Mouse (Mus musculus): ENCODE results near the gene Herc6. TPM values are rescaled to one million over a fixed set of nuclear protein-coding genes. Genes with fewer than 3 reads are reported as not detected.

Gene Herc6
- polyA plus RNA-seq (2015; fragmentation: Nextera tagmentation; extraction: Ambion mirVana): 3.0 and 3.2 TPM in 2 replicates

- no peak for TF ChIP-seq CTCF (IDR thresholded peaks at IDR 0.05; ENCODE audit: low read depth)
- peak within 1 kb of the TSS; percentile 64 for H3K9ac ChIP-seq (ENCODE audit: low read depth, low read length)
- peak within 1 kb of the TSS; percentile 87 for H3K27ac ChIP-seq
- peak within 1 kb of the TSS; percentile 76 for H3K4me3 ChIP-seq (replicated peaks; ENCODE audit: low read depth, low read length)
- DNase-seq (ENCODE audit: low spot score): peak; percentile 84
- peak within 1 kb of the TSS; percentile 92 for H3K4me2 ChIP-seq (ENCODE audit: low read length)
- H3K4me1 ChIP-seq (replicated peaks; ENCODE audit: insufficient read depth, low read length): no peaks in the 10 kb centered on the region
- H3K27me3 ChIP-seq (ENCODE audit: insufficient read depth, low read length): no peaks in the 10 kb centered on the region
- WGBS: 1% methylated on average over 16 of the region's 16 CpGs
- ATAC-seq (replicated peaks; ENCODE audit: low FRiP score, low read depth): peak; percentile 93
- no peaks in the 10 kb centered on the region for H3K9me3 ChIP-seq (replicated peaks; ENCODE audit: low read length)
- no peaks in the 10 kb centered on the region for H3K36me3 ChIP-seq (ENCODE audit: insufficient read depth, low read length)
These were observed at the start of gene Herc6 for GRCm38 (mm10) chr6:57580881-57581548. TSS of gene Herc6 (plus strand) at chr6:57581000.

DNA sequence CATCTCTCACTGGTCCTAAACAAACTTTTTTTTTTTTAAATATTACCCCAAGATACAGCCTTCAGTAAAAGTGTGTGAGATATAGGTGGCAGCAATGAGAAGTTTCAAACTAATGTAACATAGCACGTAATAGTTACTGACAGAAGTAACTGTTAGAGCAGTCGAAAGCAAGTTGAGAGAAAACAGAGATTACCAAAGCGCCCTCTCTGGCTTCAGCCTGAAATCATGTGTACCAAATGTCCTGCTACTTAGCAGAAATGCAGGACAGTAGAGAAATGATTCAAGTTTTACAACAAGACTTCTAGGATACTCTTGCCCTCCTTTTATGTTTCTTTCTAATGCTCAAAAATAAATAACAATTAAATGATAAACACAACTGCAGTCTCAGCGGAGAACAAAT is 49.8 kb upstream of the Herc6 start:
- no peaks in the 10 kb centered on the region for H3K4me1 ChIP-seq (replicated peaks; ENCODE audit: insufficient read depth, low read length)
- H3K9ac ChIP-seq (ENCODE audit: low read depth, low read length): no peak overlapping the region
- no peaks in the 10 kb centered on the region for H3K36me3 ChIP-seq (ENCODE audit: insufficient read depth, low read length)
- H3K27ac ChIP-seq: no peak overlapping the region
- H3K9me3 ChIP-seq (replicated peaks; ENCODE audit: low read length): no peaks in the 10 kb centered on the region
- H3K27me3 ChIP-seq (ENCODE audit: insufficient read depth, low read length): no peaks in the 10 kb centered on the region
- ATAC-seq (replicated peaks; ENCODE audit: low FRiP score, low read depth): no peak
- TF ChIP-seq CTCF (IDR thresholded peaks at IDR 0.05; ENCODE audit: low read depth): no peak
- WGBS: 66% methylated on average over 4 of the region's 4 CpGs
- no peak overlapping the region for H3K4me3 ChIP-seq (replicated peaks; ENCODE audit: low read depth, low read length)
- no peak for DNase-seq (ENCODE audit: low spot score)
- no peak overlapping the region for H3K4me2 ChIP-seq (ENCODE audit: low read length)

DNA sequence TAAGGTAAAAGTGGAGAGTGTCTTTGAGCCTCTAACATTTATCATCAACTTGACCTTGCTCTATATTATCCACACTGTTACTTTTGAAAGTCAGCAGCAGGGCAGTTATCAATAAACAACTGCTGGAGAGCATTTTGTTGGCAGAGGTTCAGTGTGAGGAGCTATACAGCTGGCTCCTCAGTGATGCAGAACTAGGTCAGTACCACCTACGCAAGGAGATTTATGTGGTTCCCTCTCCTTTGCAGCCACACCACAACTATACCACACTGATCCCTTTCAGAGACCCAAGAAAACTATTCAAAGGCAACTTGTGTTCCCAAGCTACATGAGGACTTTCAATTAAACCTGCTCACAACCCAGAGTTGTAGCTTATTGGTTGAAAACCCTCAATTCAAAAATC is 49.4 kb upstream of the Herc6 start:
- H3K9ac ChIP-seq (ENCODE audit: low read depth, low read length): no peak overlapping the region
- DNase-seq (ENCODE audit: low spot score) (peak; percentile 45), ATAC-seq (replicated peaks; ENCODE audit: low FRiP score, low read depth) (no peak)
- 51% methylated on average over 1 of the region's 1 CpGs for whole genome bisulfite sequencing
- H3K27me3 ChIP-seq (ENCODE audit: insufficient read depth, low read length): no peaks in the 10 kb centered on the region
- no peak overlapping the region for H3K4me3 ChIP-seq (replicated peaks; ENCODE audit: low read depth, low read length)
- no peaks in the 10 kb centered on the region for H3K9me3 ChIP-seq (replicated peaks; ENCODE audit: low read length)
- no peaks in the 10 kb centered on the region for H3K4me1 ChIP-seq (replicated peaks; ENCODE audit: insufficient read depth, low read length)
- H3K4me2 ChIP-seq (ENCODE audit: low read length): no peak overlapping the region
- TF ChIP-seq CTCF (IDR thresholded peaks at IDR 0.05; ENCODE audit: low read depth): no peak
- H3K36me3 ChIP-seq (ENCODE audit: insufficient read depth, low read length): no peaks in the 10 kb centered on the region
- no peak overlapping the region for H3K27ac ChIP-seq

- no peak for TF ChIP-seq CTCF (IDR thresholded peaks at IDR 0.05; ENCODE audit: low read depth)
- Histone ChIP-seq H3K27ac (no peak overlapping the region), H3K27me3 (ENCODE audit: insufficient read depth, low read length) (no peaks in the 10 kb centered on the region)
These were observed 48.8 kb upstream of the Herc6 start for GRCm38 (mm10) chr6:57532022-57532421.

GRCm38 (mm10) chr6:57533410-57533809 is 47.4 kb upstream of the Herc6 start:
- ATAC-seq (replicated peaks; ENCODE audit: low FRiP score, low read depth) (no peak), DNase-seq (ENCODE audit: low spot score) (no peak)
- no peak overlapping the region for H3K27ac ChIP-seq
- 35% methylated on average over 2 of the region's 2 CpGs for WGBS
- no peaks in the 10 kb centered on the region for H3K9me3 ChIP-seq (replicated peaks; ENCODE audit: low read length)
- no peak overlapping the region for H3K9ac ChIP-seq (ENCODE audit: low read depth, low read length)
- TF ChIP-seq CTCF (IDR thresholded peaks at IDR 0.05; ENCODE audit: low read depth): no peak
- H3K27me3 ChIP-seq (ENCODE audit: insufficient read depth, low read length): no peaks in the 10 kb centered on the region
- no peaks in the 10 kb centered on the region for H3K36me3 ChIP-seq (ENCODE audit: insufficient read depth, low read length)
- peak overlapping the region; percentile 77; the same call in 1 of the 2 replicates for H3K4me3 ChIP-seq (replicated peaks; ENCODE audit: low read depth, low read length)
- peak overlapping the region; percentile 89 for H3K4me2 ChIP-seq (ENCODE audit: low read length)
- H3K4me1 ChIP-seq (replicated peaks; ENCODE audit: insufficient read depth, low read length): no peaks in the 10 kb centered on the region

More at GRCm38 (mm10) chr6:57532022-57532421, 48.8 kb upstream of the Herc6 start:
- Histone ChIP-seq H3K4me3 (replicated peaks; ENCODE audit: low read depth, low read length) (no peak overlapping the region), H3K4me1 (replicated peaks; ENCODE audit: insufficient read depth, low read length) (no peaks in the 10 kb centered on the region), H3K9ac (ENCODE audit: low read depth, low read length) (no peak overlapping the region), H3K36me3 (ENCODE audit: insufficient read depth, low read length) (no peaks in the 10 kb centered on the region), H3K4me2 (ENCODE audit: low read length) (no peak overlapping the region), H3K9me3 (replicated peaks; ENCODE audit: low read length) (no peaks in the 10 kb centered on the region)
- whole genome bisulfite sequencing: 94% methylated on average over 1 of the region's 1 CpGs
- DNase-seq (ENCODE audit: low spot score) (no peak), ATAC-seq (replicated peaks; ENCODE audit: low FRiP score, low read depth) (no peak)

DNA sequence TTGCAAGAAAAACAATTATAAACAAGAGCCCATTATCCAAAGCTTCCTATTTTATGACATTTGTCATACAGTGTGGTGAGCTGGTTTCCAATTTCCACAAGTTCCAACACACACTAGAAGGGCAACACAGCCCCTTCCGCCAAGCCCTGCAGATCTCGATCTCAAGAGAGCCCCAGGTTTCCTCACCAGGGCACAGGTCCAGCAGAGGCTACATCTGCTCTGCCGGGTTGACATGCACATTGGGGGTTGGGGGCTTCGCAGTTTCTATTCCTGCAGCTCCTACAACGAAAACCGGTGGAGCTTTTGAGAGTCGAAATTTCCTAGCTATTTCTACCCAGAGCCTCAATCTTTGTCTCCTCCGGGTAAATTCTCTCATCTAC is 46.6 kb upstream of the Herc6 start:
- ATAC-seq (replicated peaks; ENCODE audit: low FRiP score, low read depth) (no peak), DNase-seq (ENCODE audit: low spot score) (peak; percentile 32)
- H3K4me2 ChIP-seq (ENCODE audit: low read length): peak overlapping the region; percentile 89
- peak overlapping the region; percentile 77 for H3K4me3 ChIP-seq (replicated peaks; ENCODE audit: low read depth, low read length)
- TF ChIP-seq CTCF (IDR thresholded peaks at IDR 0.05; ENCODE audit: low read depth): no peak
- H3K4me1 ChIP-seq (replicated peaks; ENCODE audit: insufficient read depth, low read length): no peaks in the 10 kb centered on the region
- H3K9ac ChIP-seq (ENCODE audit: low read depth, low read length): peak overlapping the region; percentile 79
- H3K27ac ChIP-seq: peak overlapping the region; percentile 88
- WGBS: under 1% methylated on average over 8 of the region's 8 CpGs
- no peaks in the 10 kb centered on the region for H3K9me3 ChIP-seq (replicated peaks; ENCODE audit: low read length)
- H3K27me3 ChIP-seq (ENCODE audit: insufficient read depth, low read length): no peaks in the 10 kb centered on the region
- no peaks in the 10 kb centered on the region for H3K36me3 ChIP-seq (ENCODE audit: insufficient read depth, low read length)
